Mouse (Mus musculus): Measurements from ENCODE around the gene Olfr828. TPM values are rescaled to one million over a fixed set of nuclear protein-coding genes. Genes with fewer than 3 reads are reported as not detected.

Gene Olfr828
- polyA plus RNA-seq (2016; fragmentation: Nextera tagmentation; extraction: Ambion mirVana): not detected in 2 replicates

- Histone ChIP-seq H3K4me3 (no peak within 1 kb of the TSS), H3K27ac (no peak within 1 kb of the TSS), H3K9ac (no peak within 1 kb of the TSS), H3K36me3 (no peaks in the 10 kb centered on the region), H3K4me1 (no peaks in the 10 kb centered on the region), H3K27me3 (replicated peaks) (no peaks in the 10 kb centered on the region), H3K4me2 (replicated peaks) (no peak within 1 kb of the TSS), H3K9me3 (no peaks in the 10 kb centered on the region)
- no peak for ATAC-seq (ENCODE audit: low FRiP score, low read depth)
Observed at GRCm38 (mm10) chr9:18819426-18819825, at the start of gene Olfr828. Gene Olfr828, minus strand, starts transcription at chr9:18819526.

- Histone ChIP-seq H3K9me3 (no peaks in the 10 kb centered on the region), H3K36me3 (no peaks in the 10 kb centered on the region), H3K4me1 (no peaks in the 10 kb centered on the region), H3K4me2 (replicated peaks) (no peak within 1 kb of the TSS), H3K27me3 (replicated peaks) (no peaks in the 10 kb centered on the region), H3K27ac (no peak within 1 kb of the TSS), H3K9ac (no peak within 1 kb of the TSS), H3K4me3 (no peak within 1 kb of the TSS)
- ATAC-seq (ENCODE audit: low FRiP score, low read depth): no peak
- WGBS: 71% methylated on average over 1 of the region's 1 CpGs
Observed at GRCm38 (mm10) chr9:18854633-18855032, 35.3 kb upstream of the Olfr828 start, which contains the start of gene Olfr829. Gene Olfr829, plus strand, starts transcription at chr9:18854933.

GRCm38 (mm10) chr9:18785316-18785715 lies 34.0 kb downstream of the Olfr828 start:
- no peaks in the 10 kb centered on the region for H3K36me3 ChIP-seq
- ATAC-seq (ENCODE audit: low FRiP score, low read depth): no peak
- H3K4me3 ChIP-seq: no peak overlapping the region
- no peaks in the 10 kb centered on the region for H3K9me3 ChIP-seq
- H3K27ac ChIP-seq: no peak overlapping the region
- no peak overlapping the region for H3K4me2 ChIP-seq (replicated peaks)
- 62% methylated on average over 7 of the region's 7 CpGs for whole genome bisulfite sequencing
- no peak overlapping the region for H3K9ac ChIP-seq
- H3K27me3 ChIP-seq (replicated peaks): no peaks in the 10 kb centered on the region
- no peaks in the 10 kb centered on the region for H3K4me1 ChIP-seq

DNA sequence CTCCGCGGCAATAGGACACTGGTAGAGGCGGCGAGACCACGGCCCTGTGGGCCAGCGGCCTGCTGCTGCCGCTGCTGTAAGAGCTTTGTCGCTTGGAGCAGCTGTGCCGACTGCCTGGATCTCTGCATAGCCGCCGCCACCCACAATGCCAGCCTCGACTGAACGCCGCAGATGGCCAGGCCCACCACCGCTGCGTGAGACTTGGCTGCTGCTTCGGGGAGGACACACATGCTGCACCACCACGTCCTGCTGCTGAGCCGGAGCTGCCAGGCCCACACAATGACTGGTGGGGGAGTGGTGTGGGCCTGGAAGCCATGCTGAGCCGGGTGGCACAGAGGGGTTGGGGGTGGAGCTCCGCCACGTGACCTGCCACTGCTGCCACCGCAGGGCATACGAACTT lies 39.9 kb downstream of the Olfr828 start:
- Histone ChIP-seq H3K4me2 (replicated peaks) (0 out of 2 replicates have a peak overlapping the region, but pooled peaks have one; percentile 9), H3K9ac (no peak overlapping the region), H3K27me3 (replicated peaks) (no peaks in the 10 kb centered on the region), H3K4me1 (no peaks in the 10 kb centered on the region), H3K4me3 (no peak overlapping the region), H3K27ac (no peak overlapping the region), H3K9me3 (no peaks in the 10 kb centered on the region), H3K36me3 (no peaks in the 10 kb centered on the region)
- peak; percentile 65 for ATAC-seq (ENCODE audit: low FRiP score, low read depth)
- 70% methylated on average over 24 of the region's 24 CpGs for WGBS

DNA sequence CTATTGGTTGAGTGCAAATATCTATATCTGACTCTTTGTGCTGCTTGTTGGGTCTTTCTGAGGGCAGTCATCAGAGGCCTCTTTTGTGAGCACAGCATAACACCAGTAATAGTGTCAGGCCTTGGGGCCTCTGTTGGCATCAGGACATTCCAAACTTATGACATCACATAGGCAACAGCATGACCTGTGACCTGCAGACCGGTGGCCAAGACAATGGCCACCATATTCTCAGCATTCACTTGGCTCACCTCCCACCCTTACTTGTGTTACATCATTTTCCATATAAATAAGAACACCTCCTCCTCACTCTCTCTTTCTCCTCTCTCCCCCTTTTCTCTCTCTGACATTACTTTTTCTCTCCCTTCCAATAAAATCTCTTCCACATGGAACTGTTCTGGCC lies 40.3 kb downstream of the Olfr828 start:
- Histone ChIP-seq H3K9ac (no peak overlapping the region), H3K36me3 (no peaks in the 10 kb centered on the region), H3K27ac (no peak overlapping the region), H3K27me3 (replicated peaks) (no peaks in the 10 kb centered on the region), H3K9me3 (no peaks in the 10 kb centered on the region), H3K4me1 (no peaks in the 10 kb centered on the region), H3K4me2 (replicated peaks) (no peak overlapping the region), H3K4me3 (no peak overlapping the region)
- ATAC-seq (ENCODE audit: low FRiP score, low read depth): no peak
- WGBS: 72% methylated on average over 1 of the region's 1 CpGs

Other genes starting within 250 kb of the Olfr828 start
- not detected in 2 replicates for gene Muc16, start 145.0 kb downstream of the Olfr828 start, polyA plus RNA-seq (2016; fragmentation: Nextera tagmentation; extraction: Ambion mirVana)
- gene Olfr24, start 55.5 kb downstream of the Olfr828 start, polyA plus RNA-seq (2016; fragmentation: Nextera tagmentation; extraction: Ambion mirVana): not detected in 2 replicates
- gene Olfr829, start 35.4 kb upstream of the Olfr828 start, polyA plus RNA-seq (2016; fragmentation: Nextera tagmentation; extraction: Ambion mirVana): not detected in 2 replicates
- not detected in 2 replicates for gene Olfr830, start 55.2 kb upstream of the Olfr828 start, polyA plus RNA-seq (2016; fragmentation: Nextera tagmentation; extraction: Ambion mirVana)
- gene Olfr832, start 117.6 kb upstream of the Olfr828 start, polyA plus RNA-seq (2016; fragmentation: Nextera tagmentation; extraction: Ambion mirVana): not detected in 2 replicates
- not detected in 2 replicates for gene Olfr834, start 168.5 kb upstream of the Olfr828 start, polyA plus RNA-seq (2016; fragmentation: Nextera tagmentation; extraction: Ambion mirVana)
- not detected in 2 replicates for gene Olfr835, start 213.2 kb upstream of the Olfr828 start, polyA plus RNA-seq (2016; fragmentation: Nextera tagmentation; extraction: Ambion mirVana)